Mouse (Mus musculus): ENCODE results near the gene Rpl7a. TPM values are rescaled to one million over a fixed set of nuclear protein-coding genes. Genes with fewer than 3 reads are reported as not detected.

Gene Rpl7a
- polyA plus RNA-seq, 2 experiments from 2014 or later, result 646 to 1,008 TPM

GRCm38 (mm10) chr2:26914148-26914941 is 3.8 kb downstream of the Rpl7a start:
- no peak for ATAC-seq

DNA sequence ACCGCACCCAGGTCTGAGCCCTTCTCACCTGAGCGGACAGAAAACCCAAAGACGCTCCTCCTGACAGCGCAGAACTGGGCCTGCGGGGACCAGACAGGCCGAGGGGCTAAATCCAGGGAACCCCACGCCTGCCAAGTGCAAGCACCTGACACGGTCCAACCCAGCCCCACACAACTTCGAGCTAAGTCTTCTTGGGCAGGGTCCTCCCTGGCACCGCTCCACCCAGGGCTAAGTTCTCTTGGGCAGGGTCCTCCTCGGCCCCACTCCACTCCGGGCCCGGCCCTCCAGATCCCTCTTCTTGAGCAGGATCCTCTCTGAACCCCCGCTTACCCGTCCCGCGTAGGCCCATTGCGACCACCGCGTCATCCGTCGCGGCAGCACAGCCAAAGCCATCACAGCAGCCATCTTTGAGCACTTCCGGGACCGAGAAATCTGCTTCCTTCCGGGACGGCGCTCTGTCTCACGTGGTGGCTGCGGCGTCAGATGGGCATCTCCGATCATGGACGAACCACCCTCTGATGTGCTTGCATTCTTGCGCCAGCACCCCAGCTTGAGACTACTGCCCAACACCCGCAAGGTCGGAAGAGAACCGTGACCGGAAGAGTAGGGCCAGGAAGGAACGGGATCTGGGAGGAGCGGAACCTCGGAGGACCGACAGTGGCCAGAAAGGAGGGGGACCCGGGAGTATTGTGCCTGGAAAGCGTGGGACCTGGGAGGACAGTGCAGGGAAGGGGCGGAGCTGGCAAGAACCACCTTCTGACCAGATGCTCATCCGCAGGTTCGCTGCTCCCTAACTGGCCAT is 5.6 kb downstream of the Rpl7a start, which contains the start of the genes Surf2 and Surf1:
TSS of gene Surf2 (plus strand) at position 441 of the 802 bp plus-strand sequence.
TSS of gene Surf1 (minus strand) at position 604 of the 802 bp plus-strand sequence.
- peak; percentile 94 for ATAC-seq

DNA sequence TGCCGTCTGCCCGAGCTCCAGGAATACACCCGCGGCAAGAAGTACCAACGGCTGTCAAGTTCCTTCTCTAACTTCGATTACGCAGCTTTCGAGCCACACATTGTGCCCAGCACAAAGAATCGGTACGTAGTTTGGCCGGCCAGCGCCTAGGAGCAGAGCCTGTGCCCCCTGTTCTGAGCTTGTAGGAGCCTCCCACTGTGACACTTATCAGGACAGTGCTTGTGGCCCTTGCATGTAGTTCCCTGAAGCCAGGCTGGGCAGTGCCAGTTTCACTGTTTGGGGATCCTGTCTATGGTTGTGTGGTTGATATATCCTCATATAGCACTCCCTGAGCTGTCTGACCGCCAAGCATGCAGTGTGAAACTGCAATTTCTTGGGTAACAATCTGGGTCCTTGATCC is 6.2 kb downstream of the Rpl7a start:
- ATAC-seq, result peak; percentile 4

- no peak for ATAC-seq
Observed at GRCm38 (mm10) chr2:26919684-26920083, 9.1 kb downstream of the Rpl7a start.

GRCm38 (mm10) chr2:26920190-26920855 is 9.8 kb downstream of the Rpl7a start:
- ATAC-seq, result no peak

- no peak for ATAC-seq
Observed at GRCm38 (mm10) chr2:26921784-26922183, 11.2 kb downstream of the Rpl7a start.

GRCm38 (mm10) chr2:26927745-26928476 is 17.3 kb downstream of the Rpl7a start:
- ATAC-seq, result no peak

GRCm38 (mm10) chr2:26930390-26930789 is 19.8 kb downstream of the Rpl7a start:
- peak; percentile 22 for ATAC-seq

GRCm38 (mm10) chr2:26932473-26933303 is 22.1 kb downstream of the Rpl7a start:
- peak; percentile 4 for ATAC-seq

- peak; percentile 84 for ATAC-seq
Observed at GRCm38 (mm10) chr2:26933304-26934055, 22.9 kb downstream of the Rpl7a start, which contains the start of the genes Surf4 and Stkld1. Gene Surf4, minus strand, starts transcription at chr2:26933928. Gene Stkld1, plus strand, starts transcription at chr2:26934047.

- ATAC-seq, result no peak
Observed at GRCm38 (mm10) chr2:26935286-26935685, 24.7 kb downstream of the Rpl7a start.

GRCm38 (mm10) chr2:26936425-26936824 is 25.9 kb downstream of the Rpl7a start:
- ATAC-seq, result peak; percentile 17

GRCm38 (mm10) chr2:26941539-26941938 is 31.0 kb downstream of the Rpl7a start:
- no peak for ATAC-seq

DNA sequence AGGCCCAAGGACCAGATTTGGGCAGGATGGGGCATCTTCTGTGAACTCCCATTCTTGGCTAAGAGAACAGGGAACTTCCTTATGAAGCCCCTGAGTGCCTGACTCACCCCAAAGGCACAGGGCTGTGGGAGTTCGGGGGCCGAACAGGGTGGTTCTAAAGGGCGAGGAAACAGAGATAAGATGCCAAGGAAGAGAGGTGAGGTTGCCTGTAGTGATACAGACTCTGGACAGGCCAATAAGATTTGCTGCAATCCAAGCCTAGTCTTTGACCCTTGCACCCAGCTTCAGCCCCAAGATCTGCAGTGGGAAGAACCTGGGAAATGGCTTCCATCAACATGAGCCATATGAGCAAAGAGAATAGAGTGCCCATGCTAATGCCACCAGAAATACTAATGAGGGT is 32.7 kb downstream of the Rpl7a start:
- ATAC-seq, result no peak

DNA sequence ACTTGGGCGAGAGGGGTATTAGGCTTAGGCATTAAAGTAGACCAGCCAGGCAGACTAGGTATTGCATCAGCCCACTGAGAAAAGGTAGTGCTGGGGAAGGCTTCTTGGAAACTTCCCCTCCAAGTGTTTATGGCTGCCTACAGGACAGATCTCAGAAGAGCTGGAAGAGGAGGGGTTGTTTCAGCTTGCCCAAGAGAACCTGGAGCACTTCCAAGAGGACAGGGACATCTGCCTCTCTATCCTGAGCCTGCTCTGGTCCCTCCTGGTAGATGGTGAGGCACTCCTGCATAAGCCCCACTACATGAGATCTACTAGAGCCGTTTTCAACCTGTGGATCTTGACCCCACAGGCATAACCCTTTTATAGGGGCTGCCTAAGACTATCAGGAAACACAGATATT is 39.8 kb downstream of the Rpl7a start:
- ATAC-seq, result no peak

DNA sequence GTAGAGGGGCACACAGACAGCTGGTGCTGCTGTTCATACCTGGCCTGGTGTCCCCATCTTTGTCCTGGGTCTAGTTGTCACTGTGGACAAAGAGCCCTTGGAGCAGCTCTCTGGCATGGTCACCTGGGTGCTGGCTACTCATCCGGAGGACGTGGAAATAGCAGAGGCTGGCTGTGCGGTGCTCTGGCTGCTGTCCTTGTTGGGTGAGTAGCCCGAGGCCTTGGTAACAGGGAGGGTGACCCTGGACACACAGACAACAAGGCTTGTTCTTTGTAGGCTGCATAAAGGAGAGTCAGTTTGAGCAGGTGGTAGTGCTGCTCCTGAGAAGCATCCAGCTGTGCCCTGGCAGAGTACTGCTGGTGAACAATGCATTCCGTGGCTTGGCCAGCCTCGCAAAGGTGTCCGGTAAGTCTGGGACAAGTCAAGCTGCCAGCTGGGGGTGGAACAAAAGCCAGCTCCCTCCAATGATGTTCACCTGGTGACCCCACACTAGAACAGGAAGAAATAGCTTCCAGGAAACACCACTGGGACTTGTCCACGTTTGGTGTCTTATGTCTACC is 40.9 kb downstream of the Rpl7a start:
- no peak for ATAC-seq

- no peak for ATAC-seq
Observed at GRCm38 (mm10) chr2:26952193-26952592, 41.6 kb downstream of the Rpl7a start.

DNA sequence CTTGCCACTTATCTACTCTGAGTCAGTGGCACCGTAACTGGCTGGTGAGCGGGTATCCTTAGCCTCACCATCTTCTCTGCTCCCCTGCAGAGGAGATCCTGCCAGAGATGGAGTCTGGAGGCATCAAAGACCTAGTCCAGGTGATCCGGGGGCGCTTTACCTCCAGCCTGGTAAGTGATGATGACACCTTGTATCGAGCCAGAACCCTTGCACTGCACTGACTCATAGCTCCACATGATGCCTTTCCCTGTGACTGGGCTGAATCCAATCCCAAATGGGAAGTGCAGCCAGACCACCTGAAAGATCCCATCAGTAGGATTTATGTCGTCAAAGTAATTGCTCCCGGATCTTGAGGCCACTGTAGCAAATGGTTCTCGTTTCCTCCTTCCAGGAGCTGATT is 42.3 kb downstream of the Rpl7a start:
- ATAC-seq, result no peak

GRCm38 (mm10) chr2:26954735-26955395 is 44.3 kb downstream of the Rpl7a start:
- no peak for ATAC-seq
